Mouse (Mus musculus) hindbrain, embryonic 14.5 days (tissue): ENCODE measurements around the gene Stat1. TPM values are rescaled to one million over a fixed set of nuclear protein-coding genes. Genes with fewer than 3 reads are reported as not detected.

ENCODE experiments used
- ATAC-seq: fragments of 200-750 bp; cut with Nextera tagmentation; 2 replicates; pipeline ENCODE4 v1.8.0; 2017; ENCODE audit warnings: moderate number of reproducible peaks, mild to moderate bottlenecking, moderate TSS enrichment, moderate library complexity; ENCODE audit not compliant: low FRiP score
- DNase-seq: peaks from one replicate; pipeline ENCODE4 v3.0.0-alpha.2; 2015; ENCODE audit warnings: low spot score
- H3K27ac ChIP-seq: fragments of 300-500 bp; sonication (generic); 2 replicates; pipeline ENCODE4 v1.5.1; 2014; ENCODE audit warnings: mild to moderate bottlenecking, moderate library complexity
- H3K27me3 ChIP-seq: fragments of 300-500 bp; sonication (generic); 2 replicates; pipeline ENCODE4 v1.6.1; 2014; ENCODE audit warnings: mild to moderate bottlenecking, low read length, mixed read lengths; ENCODE audit not compliant: control insufficient read depth, insufficient read depth
- H3K36me3 ChIP-seq: fragments of 300-500 bp; sonication (generic); replicated peaks from 2 replicates; pipeline ENCODE4 v1.6.1; 2014; ENCODE audit not compliant: control insufficient read depth, insufficient read depth
- H3K4me1 ChIP-seq: fragments of 300-500 bp; sonication (generic); replicated peaks from 2 replicates; pipeline ENCODE4 v1.6.1; 2014; ENCODE audit warnings: antibody characterized with exemption, low read length, mixed read lengths; ENCODE audit not compliant: control insufficient read depth, insufficient read depth
- H3K4me2 ChIP-seq: fragments of 300-500 bp; sonication (generic); replicated peaks from 2 replicates; pipeline ENCODE4 v1.6.1; 2014; ENCODE audit warnings: mild to moderate bottlenecking, moderate library complexity
- H3K4me3 ChIP-seq: fragments of 300-500 bp; sonication (generic); replicated peaks from 2 replicates; pipeline ENCODE4 v1.5.1; 2014; ENCODE audit warnings: mild to moderate bottlenecking, low read length
- H3K9ac ChIP-seq: fragments of 300-500 bp; sonication (generic); 2 replicates; pipeline ENCODE4 v1.6.1; 2014
- H3K9me3 ChIP-seq: fragments of 300-500 bp; sonication (generic); 2 replicates; pipeline ENCODE4 v1.6.1; 2016; ENCODE audit warnings: low read length; ENCODE audit not compliant: control insufficient read depth
- WGBS: fragments of 180-500 bp; shearing (Covaris S2); extraction: QIAGEN DNeasy Blood & Tissue Kit; methylation state at CpG from one replicate; pipeline ENCODE4 v1.1.7; 2014; 5-methylcytosine and 5-hydroxymethylcytosine counted together
- polyA plus RNA-seq: library from polyadenylated mRNA; unstranded; fragments of >200 nt; fragmentation: Nextera tagmentation; extraction: Ambion mirVana; gene quantifications from 2 replicates; pipeline ENCODE4 v1.2.1, GENCODE M21; 2014

Stat1 gene
- polyA plus RNA-seq, result 13.9 and 17.3 TPM in 2 replicates

DNA sequence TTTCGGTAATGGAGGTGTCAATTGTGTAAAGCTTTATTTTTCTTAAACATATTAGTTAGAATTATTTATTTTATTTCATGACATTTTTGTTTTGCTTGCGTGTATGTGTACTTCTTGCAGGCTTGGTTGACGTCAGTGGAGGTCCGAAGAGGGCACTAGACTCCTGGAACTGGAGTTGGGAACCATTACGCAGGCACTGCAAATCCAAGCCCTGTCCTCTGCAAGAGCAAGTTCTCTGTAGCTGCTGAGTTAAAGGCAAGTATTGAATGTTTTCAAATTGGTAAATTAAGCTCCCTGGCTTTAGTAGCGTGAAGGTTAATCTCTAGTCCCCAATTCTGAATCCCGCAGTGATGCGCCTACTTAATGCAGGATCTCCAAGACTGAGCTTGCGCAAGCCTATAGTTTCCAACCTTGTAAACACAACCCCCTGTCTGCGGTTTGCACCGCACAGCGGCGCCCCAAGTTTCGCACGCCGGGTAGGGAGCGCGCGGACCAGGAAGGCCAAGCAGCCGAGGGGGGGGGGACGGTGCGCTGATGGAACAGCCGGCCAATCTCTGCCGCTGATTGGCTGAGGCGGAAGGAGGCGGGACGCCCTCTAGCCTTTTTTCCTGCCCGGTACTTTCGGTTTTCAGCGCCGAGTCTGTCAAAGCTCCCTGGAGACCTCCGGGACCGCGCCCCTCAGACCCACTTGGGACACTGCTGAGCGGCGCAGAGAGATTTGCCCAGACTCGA is at the start of gene Stat1:
Gene Stat1 (plus strand): TSS at position 581 of the 732 bp plus-strand sequence.
- peak within 1 kb of the TSS; percentile 69 for H3K9ac ChIP-seq
- peak within 1 kb of the TSS; percentile 90 for H3K4me2 ChIP-seq
- peak within 1 kb of the TSS; percentile 84 for H3K4me3 ChIP-seq
- 4% methylated on average over 37 of the region's 37 CpGs for WGBS
- peaks cover 3% of the 10 kb centered on the region; the same call in 1 of the 2 replicates for H3K36me3 ChIP-seq
- peak within 1 kb of the TSS; percentile 43 for H3K27ac ChIP-seq
- H3K4me1 ChIP-seq, result 0 out of 2 replicates have a peak, but pooled peaks cover 1% of the 10 kb centered on the region
- peak; percentile 88 for DNase-seq
- no peaks in the 10 kb centered on the region for H3K27me3 ChIP-seq
- no peaks in the 10 kb centered on the region for H3K9me3 ChIP-seq
- ATAC-seq, result peak; percentile 95

DNA sequence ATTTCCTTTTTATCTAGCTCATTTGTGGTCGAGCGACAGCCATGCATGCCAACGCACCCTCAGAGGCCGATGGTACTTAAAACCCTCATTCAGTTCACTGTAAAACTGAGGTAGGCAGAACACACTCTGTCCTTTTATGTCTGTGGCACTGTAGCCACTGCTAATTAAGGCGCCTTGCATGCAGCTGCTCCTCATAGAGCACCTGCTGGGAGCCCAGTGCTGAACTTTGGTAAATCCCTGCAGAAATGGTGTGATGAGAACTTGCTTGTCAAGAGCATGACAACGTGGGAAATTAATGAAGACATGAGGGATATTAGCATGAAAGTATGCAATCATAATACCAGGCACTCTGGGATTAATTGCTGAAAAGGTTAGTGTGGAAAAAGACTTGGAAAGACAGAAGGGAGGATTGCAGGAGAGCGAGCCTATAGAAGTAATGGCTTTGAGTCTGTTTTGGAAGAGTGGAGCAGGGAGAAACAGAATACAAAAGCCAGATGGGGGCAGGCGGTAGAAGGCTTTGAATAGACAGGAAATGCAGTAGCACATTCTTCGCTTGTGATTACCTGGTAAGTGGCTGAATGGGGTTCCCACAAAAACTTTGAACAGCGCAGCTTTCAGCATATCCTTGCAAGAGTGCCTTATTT is 39.4 kb upstream of the Stat1 start:
- Histone ChIP-seq H3K4me1 (peaks cover 14% of the 10 kb centered on the region), H3K4me2 (peak overlapping the region; percentile 2), H3K36me3 (no peaks in the 10 kb centered on the region), H3K27me3 (no peaks in the 10 kb centered on the region), H3K9me3 (no peaks in the 10 kb centered on the region), H3K27ac (no peak overlapping the region), H3K4me3 (no peak overlapping the region), H3K9ac (no peak overlapping the region)
- peak; percentile 81 for ATAC-seq
- 9% methylated on average over 10 of the region's 10 CpGs for WGBS
- DNase-seq, result peak; percentile 33

DNA sequence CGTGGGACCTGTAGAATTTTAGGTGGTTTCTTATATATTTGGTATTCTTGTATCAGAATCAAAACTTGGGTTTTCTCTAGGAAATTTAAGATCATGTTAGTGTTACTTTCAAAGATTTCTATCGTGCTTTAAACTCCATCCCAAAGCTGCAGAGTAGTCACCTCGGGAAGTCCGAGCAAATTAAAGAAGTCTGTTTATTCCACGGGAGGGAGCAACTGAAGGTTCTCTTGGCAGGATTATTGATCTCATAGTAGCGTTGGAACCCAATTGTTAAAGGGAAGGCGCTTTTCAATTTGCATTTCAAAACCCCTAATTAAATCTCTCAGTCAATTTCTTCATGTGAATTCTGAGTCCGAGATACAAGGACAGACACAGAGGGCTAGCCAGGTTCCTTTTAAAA is 38.9 kb upstream of the Stat1 start:
- H3K4me1 ChIP-seq, result peaks cover 14% of the 10 kb centered on the region
- no peak overlapping the region for H3K9ac ChIP-seq
- peak overlapping the region; percentile 2 for H3K4me2 ChIP-seq
- H3K9me3 ChIP-seq, result no peaks in the 10 kb centered on the region
- H3K27ac ChIP-seq, result no peak overlapping the region
- H3K27me3 ChIP-seq, result no peaks in the 10 kb centered on the region
- H3K4me3 ChIP-seq, result no peak overlapping the region
- DNase-seq (no peak), ATAC-seq (no peak)
- H3K36me3 ChIP-seq, result no peaks in the 10 kb centered on the region
- 6% methylated on average over 8 of the region's 8 CpGs for WGBS

DNA sequence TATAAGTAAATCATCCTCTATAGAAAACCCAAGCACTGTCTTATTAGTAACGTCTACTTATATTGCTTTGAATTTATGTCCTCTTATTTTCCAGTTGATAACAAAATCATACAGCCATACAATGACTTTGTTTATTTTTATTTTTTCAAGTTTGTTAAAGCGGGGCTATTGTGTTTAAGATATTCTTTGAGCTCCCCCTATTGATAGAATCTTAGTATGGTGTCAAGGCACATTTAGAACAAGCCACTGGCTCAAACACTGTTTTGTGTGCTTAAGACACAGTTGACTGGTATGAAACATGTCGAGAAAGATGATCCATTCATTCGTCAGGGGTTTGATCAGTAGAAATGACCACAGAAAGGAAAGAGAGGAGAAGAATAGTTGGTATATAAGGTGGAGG is 33.0 kb upstream of the Stat1 start:
- H3K27ac ChIP-seq, result no peak overlapping the region
- no peak overlapping the region for H3K4me3 ChIP-seq
- no peaks in the 10 kb centered on the region for H3K36me3 ChIP-seq
- H3K4me1 ChIP-seq, result no peaks in the 10 kb centered on the region
- no peak overlapping the region for H3K9ac ChIP-seq
- no peak overlapping the region for H3K4me2 ChIP-seq
- 52% methylated on average over 4 of the region's 4 CpGs for WGBS
- no peaks in the 10 kb centered on the region for H3K27me3 ChIP-seq
- no peaks in the 10 kb centered on the region for H3K9me3 ChIP-seq
- peak; percentile 72 for DNase-seq
- ATAC-seq, result no peak

DNA sequence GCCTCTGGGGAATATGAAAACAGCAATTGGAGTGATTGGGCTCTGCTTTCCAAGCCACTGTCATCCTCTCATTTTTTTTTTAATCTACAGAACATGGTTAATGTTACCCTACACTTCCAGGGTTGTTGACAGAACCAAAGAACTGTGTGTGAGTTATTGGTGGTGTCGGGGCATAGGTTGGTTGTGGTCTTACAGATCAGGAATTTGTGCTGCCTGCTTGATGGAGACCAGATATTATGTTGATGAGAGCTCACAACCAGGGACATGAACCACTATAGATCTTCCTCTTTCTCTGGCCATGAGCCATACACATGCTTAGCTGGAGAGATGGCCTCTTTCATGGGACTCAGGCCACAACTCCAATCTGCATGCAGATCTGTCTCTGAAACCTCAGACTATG is 32.1 kb upstream of the Stat1 start:
- H3K4me1 ChIP-seq, result no peaks in the 10 kb centered on the region
- H3K36me3 ChIP-seq, result no peaks in the 10 kb centered on the region
- no peaks in the 10 kb centered on the region for H3K27me3 ChIP-seq
- H3K4me3 ChIP-seq, result no peak overlapping the region
- 90% methylated on average over 1 of the region's 1 CpGs for WGBS
- no peak overlapping the region for H3K4me2 ChIP-seq
- H3K27ac ChIP-seq, result no peak overlapping the region
- DNase-seq (no peak), ATAC-seq (no peak)
- no peak overlapping the region for H3K9ac ChIP-seq
- no peaks in the 10 kb centered on the region for H3K9me3 ChIP-seq

DNA sequence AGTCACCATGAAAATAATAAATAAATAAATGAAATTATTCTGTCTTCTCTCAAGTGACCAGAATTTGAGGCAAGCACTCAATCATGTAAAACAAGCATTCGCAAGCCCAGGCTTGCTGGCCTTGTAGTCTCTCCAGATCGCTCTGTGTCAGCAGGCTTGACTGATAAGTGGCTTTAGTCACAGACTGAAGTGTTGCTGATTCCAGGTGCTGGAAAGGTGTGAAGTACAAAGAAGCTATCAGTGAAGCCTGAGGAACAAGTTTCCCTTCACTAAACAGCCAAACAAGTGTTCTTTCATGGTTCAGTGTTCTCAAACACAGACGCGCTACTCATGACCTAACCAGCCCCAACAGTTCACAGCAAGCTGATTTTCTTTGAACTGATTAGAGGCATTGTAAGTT is 30.6 kb upstream of the Stat1 start:
- Histone ChIP-seq H3K27me3 (no peaks in the 10 kb centered on the region), H3K9ac (no peak overlapping the region), H3K27ac (no peak overlapping the region), H3K4me2 (no peak overlapping the region), H3K4me3 (no peak overlapping the region), H3K4me1 (no peaks in the 10 kb centered on the region), H3K36me3 (no peaks in the 10 kb centered on the region), H3K9me3 (no peaks in the 10 kb centered on the region)
- DNase-seq (no peak), ATAC-seq (no peak)
- 75% methylated on average over 4 of the region's 4 CpGs for WGBS

DNA sequence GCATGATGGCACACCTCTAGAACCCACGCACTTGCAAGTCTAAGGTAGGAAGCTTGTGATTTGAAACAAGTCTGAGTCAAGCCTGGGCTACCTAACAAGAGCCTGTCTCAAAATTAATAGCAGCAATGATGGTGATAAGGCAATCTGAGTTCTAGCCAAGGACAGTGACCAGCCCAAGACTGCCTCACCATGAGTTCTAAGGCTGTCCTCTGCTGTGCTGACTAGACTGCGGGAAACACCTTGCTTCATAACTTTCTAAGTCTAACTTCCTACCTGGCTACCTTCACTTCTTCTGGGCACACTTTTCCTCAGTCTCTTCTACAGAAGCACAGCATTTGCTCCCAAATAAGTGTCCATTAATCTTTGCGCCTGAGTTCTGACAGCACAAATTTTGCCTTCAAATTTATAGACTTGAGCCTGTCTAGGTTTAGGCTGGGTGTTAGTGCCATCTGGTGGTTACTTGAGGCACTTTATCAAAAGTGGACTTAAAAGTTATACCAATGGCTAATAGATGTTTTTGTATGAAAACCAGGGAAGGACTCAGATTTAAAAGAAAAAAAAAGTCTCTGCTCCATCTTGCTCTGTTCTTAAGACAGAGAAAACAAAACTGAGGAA is 20.5 kb upstream of the Stat1 start:
- no peak overlapping the region for H3K4me2 ChIP-seq
- H3K27ac ChIP-seq, result no peak overlapping the region
- WGBS, result 79% methylated on average over 3 of the region's 3 CpGs
- no peak overlapping the region for H3K4me3 ChIP-seq
- no peak overlapping the region for H3K9ac ChIP-seq
- H3K9me3 ChIP-seq, result no peaks in the 10 kb centered on the region
- H3K27me3 ChIP-seq, result no peaks in the 10 kb centered on the region
- no peaks in the 10 kb centered on the region for H3K36me3 ChIP-seq
- DNase-seq (peak; percentile 80), ATAC-seq (no peak)
- no peaks in the 10 kb centered on the region for H3K4me1 ChIP-seq

DNA sequence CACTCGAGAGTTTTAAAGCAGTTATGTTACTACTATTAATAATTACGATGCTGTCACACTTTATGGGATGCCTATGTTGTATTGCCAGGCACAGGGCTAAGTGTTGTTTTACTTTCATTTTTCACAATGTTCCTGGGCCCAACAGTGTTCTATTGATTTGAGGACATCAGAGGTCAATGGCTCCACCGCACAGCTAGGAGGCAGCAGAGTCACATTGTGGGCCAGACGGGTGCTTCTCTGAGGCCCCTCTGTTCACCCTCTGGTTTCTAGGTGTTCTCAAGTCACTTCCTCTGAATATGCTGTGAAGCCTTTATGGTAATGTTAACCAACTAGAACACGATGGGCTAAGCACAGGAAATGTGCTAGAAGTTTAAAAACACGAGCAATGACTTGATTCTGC is 18.7 kb upstream of the Stat1 start:
- Histone ChIP-seq H3K36me3 (no peaks in the 10 kb centered on the region), H3K4me1 (no peaks in the 10 kb centered on the region), H3K27me3 (no peaks in the 10 kb centered on the region), H3K9me3 (no peaks in the 10 kb centered on the region), H3K4me2 (no peak overlapping the region), H3K4me3 (no peak overlapping the region), H3K9ac (no peak overlapping the region), H3K27ac (no peak overlapping the region)
- ATAC-seq (no peak), DNase-seq (no peak)
- 75% methylated on average over 6 of the region's 6 CpGs for WGBS

DNA sequence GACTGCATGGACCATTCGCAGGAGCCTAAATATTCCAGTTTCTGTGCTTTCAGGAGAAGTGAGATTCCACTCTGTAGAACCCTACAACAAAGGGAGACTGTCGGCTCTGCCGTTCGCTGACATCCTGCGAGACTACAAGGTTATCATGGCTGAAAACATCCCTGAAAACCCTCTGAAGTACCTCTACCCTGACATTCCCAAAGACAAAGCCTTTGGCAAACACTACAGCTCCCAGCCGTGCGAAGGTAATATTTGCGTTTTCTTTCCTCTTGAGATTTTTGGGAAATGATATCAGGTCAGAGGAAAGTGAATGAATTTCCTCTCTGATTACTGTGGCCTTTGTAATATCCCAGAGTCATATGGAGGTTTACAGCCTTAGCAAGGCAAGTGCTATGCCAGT is 16.4 kb upstream of the Stat1 start:
- no peaks in the 10 kb centered on the region for H3K4me1 ChIP-seq
- H3K27ac ChIP-seq, result no peak overlapping the region
- DNase-seq (no peak), ATAC-seq (no peak)
- no peaks in the 10 kb centered on the region for H3K36me3 ChIP-seq
- H3K9ac ChIP-seq, result no peak overlapping the region
- 91% methylated on average over 8 of the region's 8 CpGs for WGBS
- no peaks in the 10 kb centered on the region for H3K27me3 ChIP-seq
- H3K9me3 ChIP-seq, result no peaks in the 10 kb centered on the region
- H3K4me3 ChIP-seq, result no peak overlapping the region
- H3K4me2 ChIP-seq, result no peak overlapping the region
